Mouse (Mus musculus) midbrain, embryonic 11.5 days (tissue): ENCODE results near the gene Zbtb21. TPM values are rescaled to one million over a fixed set of nuclear protein-coding genes. Genes with fewer than 3 reads are reported as not detected.

Experiments
- ATAC-seq: fragments of 200-750 bp; cut with Nextera tagmentation; 2 replicates; pipeline ENCODE4 v1.8.0; 2017; ENCODE audit warnings: moderate TSS enrichment, moderate library complexity; ENCODE audit not compliant: low FRiP score
- DNase-seq: peaks from one replicate; pipeline ENCODE4 v3.0.0; 2015; ENCODE audit warnings: low spot score; ENCODE audit errors: missing footprints
- H3K27ac ChIP-seq: fragments of 300-500 bp; sonication (generic); 2 replicates; pipeline ENCODE4 v1.5.1; 2014; ENCODE audit warnings: low read depth, low read length
- H3K27me3 ChIP-seq: fragments of 300-500 bp; sonication (generic); 2 replicates; pipeline ENCODE4 v1.6.1; 2014; ENCODE audit warnings: mild to moderate bottlenecking, low read length, moderate library complexity, mixed read lengths; ENCODE audit not compliant: control insufficient read depth, insufficient read depth
- H3K36me3 ChIP-seq: fragments of 300-500 bp; sonication (generic); 2 replicates; pipeline ENCODE4 v1.6.1; 2014; ENCODE audit warnings: mild to moderate bottlenecking, low read length, moderate library complexity, mixed read lengths; ENCODE audit not compliant: control insufficient read depth, insufficient read depth
- H3K4me1 ChIP-seq: fragments of 300-500 bp; sonication (generic); 2 replicates; pipeline ENCODE4 v1.6.1; 2014; ENCODE audit warnings: low read length; ENCODE audit not compliant: control insufficient read depth, insufficient read depth
- H3K4me2 ChIP-seq: fragments of 300-500 bp; sonication (generic); 2 replicates; pipeline ENCODE4 v1.6.1; 2014; ENCODE audit warnings: mild to moderate bottlenecking, moderate library complexity
- H3K4me3 ChIP-seq: fragments of 300-500 bp; sonication (generic); 2 replicates; pipeline ENCODE4 v1.5.1; 2014; ENCODE audit warnings: low read depth, low read length
- H3K9ac ChIP-seq: fragments of 300-500 bp; sonication (generic); 2 replicates; pipeline ENCODE4 v1.6.1; 2014; ENCODE audit warnings: low read length
- H3K9me3 ChIP-seq: fragments of 300-500 bp; sonication (generic); 2 replicates; pipeline ENCODE4 v1.6.1; 2016; ENCODE audit warnings: low read length; ENCODE audit not compliant: control insufficient read depth
- WGBS: fragments of 180-500 bp; shearing (Covaris S2); extraction: QIAGEN DNeasy Blood & Tissue Kit; methylation state at CpG from one replicate; pipeline ENCODE4 v1.1.7; 2014; 5-methylcytosine and 5-hydroxymethylcytosine counted together
- polyA plus RNA-seq: library from polyadenylated mRNA; unstranded; fragments of >200 nt; fragmentation: Nextera tagmentation; extraction: Ambion mirVana; gene quantifications from 2 replicates; pipeline ENCODE4 v1.2.1, GENCODE M21; 2014

Zbtb21 gene
- polyA plus RNA-seq, 1 experiment from 2014 or later: 13.2 TPM

GRCm38 (mm10) chr16:97927331-97927938, 35.0 kb downstream of the Zbtb21 start:
- ATAC-seq: no peak
- H3K4me3 ChIP-seq: no peak overlapping the region
- H3K27ac ChIP-seq: no peak overlapping the region
- H3K4me1 ChIP-seq: no peaks in the 10 kb centered on the region
- H3K27me3 ChIP-seq: no peaks in the 10 kb centered on the region
- H3K9me3 ChIP-seq: no peaks in the 10 kb centered on the region
- WGBS: 86% methylated on average over 3 of the region's 3 CpGs
- no peaks in the 10 kb centered on the region for H3K36me3 ChIP-seq
- no peak overlapping the region for H3K4me2 ChIP-seq
- H3K9ac ChIP-seq: no peak overlapping the region
- no peak for DNase-seq

GRCm38 (mm10) chr16:97926381-97926780, 36.0 kb downstream of the Zbtb21 start:
- ATAC-seq (no peak), DNase-seq (no peak)
- Histone ChIP-seq H3K27ac (no peak overlapping the region), H3K9ac (no peak overlapping the region), H3K36me3 (no peaks in the 10 kb centered on the region), H3K27me3 (no peaks in the 10 kb centered on the region), H3K9me3 (no peaks in the 10 kb centered on the region), H3K4me1 (no peaks in the 10 kb centered on the region), H3K4me3 (no peak overlapping the region), H3K4me2 (no peak overlapping the region)
- WGBS: 91% methylated on average over 9 of the region's 9 CpGs

GRCm38 (mm10) chr16:97925760-97926159, 36.7 kb downstream of the Zbtb21 start:
- 75% methylated on average over 2 of the region's 2 CpGs for WGBS
- no peaks in the 10 kb centered on the region for H3K36me3 ChIP-seq
- DNase-seq: no peak
- H3K9ac ChIP-seq: no peak overlapping the region
- H3K4me3 ChIP-seq: no peak overlapping the region
- no peaks in the 10 kb centered on the region for H3K4me1 ChIP-seq
- H3K27ac ChIP-seq: no peak overlapping the region
- ATAC-seq: no peak
- H3K4me2 ChIP-seq: no peak overlapping the region
- H3K9me3 ChIP-seq: no peaks in the 10 kb centered on the region
- no peaks in the 10 kb centered on the region for H3K27me3 ChIP-seq

GRCm38 (mm10) chr16:97923700-97924099, 38.7 kb downstream of the Zbtb21 start:
- Histone ChIP-seq H3K9me3 (no peaks in the 10 kb centered on the region), H3K36me3 (no peaks in the 10 kb centered on the region)
- ATAC-seq: no peak

GRCm38 (mm10) chr16:97922779-97923126, 39.7 kb downstream of the Zbtb21 start:
- no peaks in the 10 kb centered on the region for H3K27me3 ChIP-seq
- H3K27ac ChIP-seq: no peak overlapping the region
- peak overlapping the region; percentile 83 for H3K9ac ChIP-seq
- H3K4me3 ChIP-seq: peak overlapping the region; percentile 88
- 1% methylated on average over 9 of the region's 9 CpGs for WGBS
- no peak; the same call in 1 of the 2 replicates for ATAC-seq
- no peaks in the 10 kb centered on the region for H3K9me3 ChIP-seq
- H3K36me3 ChIP-seq: no peaks in the 10 kb centered on the region
- peak overlapping the region; percentile 91 for H3K4me2 ChIP-seq
- H3K4me1 ChIP-seq: 0 out of 2 replicates have a peak, but pooled peaks cover 2% of the 10 kb centered on the region
- no peak for DNase-seq

More at GRCm38 (mm10) chr16:97923700-97924099, 38.7 kb downstream of the Zbtb21 start:
- H3K4me3 ChIP-seq: no peak overlapping the region
- no peak overlapping the region for H3K9ac ChIP-seq
- 0 out of 2 replicates have a peak, but pooled peaks cover 2% of the 10 kb centered on the region for H3K4me1 ChIP-seq
- WGBS: 85% methylated on average over 1 of the region's 1 CpGs
- no peaks in the 10 kb centered on the region for H3K27me3 ChIP-seq
- no peak overlapping the region for H3K4me2 ChIP-seq
- no peak for DNase-seq
- no peak overlapping the region for H3K27ac ChIP-seq

- ATAC-seq: peak; percentile 93
- peak; percentile 97 for DNase-seq
Measured at GRCm38 (mm10) chr16:97921961-97922778, 40.3 kb downstream of the Zbtb21 start.

GRCm38 (mm10) chr16:97920621-97921020, 41.8 kb downstream of the Zbtb21 start:
- Histone ChIP-seq H3K9ac (no peak overlapping the region), H3K27ac (no peak overlapping the region), H3K4me1 (0 out of 2 replicates have a peak, but pooled peaks cover 2% of the 10 kb centered on the region), H3K27me3 (no peaks in the 10 kb centered on the region), H3K4me3 (no peak overlapping the region), H3K36me3 (no peaks in the 10 kb centered on the region), H3K4me2 (no peak overlapping the region), H3K9me3 (no peaks in the 10 kb centered on the region)
- 91% methylated on average over 1 of the region's 1 CpGs for WGBS
- ATAC-seq (no peak), DNase-seq (no peak)

More at GRCm38 (mm10) chr16:97921961-97922778, 40.3 kb downstream of the Zbtb21 start:
- Histone ChIP-seq H3K4me3 (peak overlapping the region; percentile 88), H3K4me1 (0 out of 2 replicates have a peak, but pooled peaks cover 2% of the 10 kb centered on the region), H3K9me3 (no peaks in the 10 kb centered on the region), H3K36me3 (no peaks in the 10 kb centered on the region), H3K27me3 (no peaks in the 10 kb centered on the region), H3K4me2 (peak overlapping the region; percentile 91), H3K27ac (peak overlapping the region; percentile 14; the same call in 1 of the 2 replicates), H3K9ac (peak overlapping the region; percentile 83)
- WGBS: under 1% methylated on average over 74 of the region's 75 CpGs

- ATAC-seq (no peak), DNase-seq (no peak)
- H3K27me3 ChIP-seq: no peaks in the 10 kb centered on the region
- H3K4me1 ChIP-seq: 0 out of 2 replicates have a peak, but pooled peaks cover 2% of the 10 kb centered on the region
- H3K9ac ChIP-seq: no peak overlapping the region
- no peaks in the 10 kb centered on the region for H3K36me3 ChIP-seq
- 20% methylated on average over 2 of the region's 2 CpGs for WGBS
- H3K4me3 ChIP-seq: no peak overlapping the region
- H3K4me2 ChIP-seq: no peak overlapping the region
- no peaks in the 10 kb centered on the region for H3K9me3 ChIP-seq
- H3K27ac ChIP-seq: no peak overlapping the region
Measured at GRCm38 (mm10) chr16:97919793-97920192, 42.6 kb downstream of the Zbtb21 start.

GRCm38 (mm10) chr16:97912873-97913272, 49.5 kb downstream of the Zbtb21 start:
- ATAC-seq: no peak

More at GRCm38 (mm10) chr16:97912873-97913272, 49.5 kb downstream of the Zbtb21 start:
- Histone ChIP-seq H3K9me3 (no peaks in the 10 kb centered on the region), H3K4me2 (no peak overlapping the region), H3K9ac (no peak overlapping the region), H3K36me3 (no peaks in the 10 kb centered on the region), H3K4me1 (no peaks in the 10 kb centered on the region), H3K4me3 (no peak overlapping the region), H3K27me3 (no peaks in the 10 kb centered on the region), H3K27ac (no peak overlapping the region)
- no peak for DNase-seq
